Mouse (Mus musculus) heart, adult 2 months (tissue): ENCODE measurements at regions not wholly inside any gene's neighbourhood (a gene's known extent, or its start where the extent isn't known, plus 50 kb on each side); places are given as distances from the start of the nearest gene placed in this dataset.
A peak's percentile ranks its signal among the peaks of the same experiment; 100 is the strongest.

Experiments
- DNase-seq, 2 experiments: peaks; one replicate each; pipeline ENCODE4 v3.0.0; 2021
- H3K27ac ChIP-seq: fragments of 200-600 bp; 2 replicates; pipeline ENCODE4 v1.8.1; 2022
- H3K27me3 ChIP-seq: fragments of 200-500 bp; 2 replicates; pipeline ENCODE4 v1.6.1; 2012; ENCODE audit warnings: mild to moderate bottlenecking, low read length, inconsistent platforms, mixed read lengths; ENCODE audit not compliant: control insufficient read depth, insufficient read depth
- H3K36me3 ChIP-seq: fragments of 200-500 bp; 2 replicates; pipeline ENCODE4 v1.6.1; 2012; ENCODE audit warnings: low read length, inconsistent platforms; ENCODE audit not compliant: control insufficient read depth, insufficient read depth
- H3K4me1 ChIP-seq: fragments of 200-500 bp; 2 replicates; pipeline ENCODE4 v1.6.1; 2011; ENCODE audit warnings: low read length; ENCODE audit not compliant: control insufficient read depth, insufficient read depth
- H3K4me3 ChIP-seq: fragments of 200-600 bp; 2 replicates; pipeline ENCODE4 v1.8.1; 2022
- H3K79me2 ChIP-seq: fragments of 200-500 bp; replicated peaks from 2 replicates; pipeline ENCODE4 v1.6.1; 2012; ENCODE audit warnings: mild to moderate bottlenecking, inconsistent platforms, low read length, moderate library complexity, mixed read lengths; ENCODE audit not compliant: control insufficient read depth, insufficient read depth
- H3K9ac ChIP-seq: fragments of 200-500 bp; 2 replicates; pipeline ENCODE4 v1.6.1; 2012; ENCODE audit warnings: low read depth, mild to moderate bottlenecking, control low read depth, inconsistent platforms, low read length, mixed read lengths
- CTCF ChIP-seq: fragments of 200-600 bp; IDR thresholded peaks from 2 replicates; pipeline ENCODE4 v1.8.1; 2022; ENCODE audit warnings: antibody characterized with exemption, mild to moderate bottlenecking, moderate library complexity
- EP300 ChIP-seq: fragments of 200-500 bp; IDR thresholded peaks from 2 replicates; pipeline ENCODE4 v1.6.1; 2011; ENCODE audit warnings: low read depth, low read length, control low read depth; ENCODE audit not compliant: insufficient read depth
- POLR2A ChIP-seq: fragments of 200-500 bp; IDR thresholded peaks from 2 replicates; pipeline ENCODE4 v1.6.1; 2011; ENCODE audit warnings: mild to moderate bottlenecking, low read depth, low read length, control low read depth; ENCODE audit not compliant: insufficient read depth
- WGBS: fragments of 180-500 bp; shearing (Covaris S2); methylation state at CpG from one replicate; pipeline ENCODE4 v1.1.7; 2018; 5-methylcytosine and 5-hydroxymethylcytosine counted together
- intact Hi-C: fragments of 180-260 bp; cut with DNase I; formaldehyde crosslinking; loops from one replicate; pipeline ENCODE4 v1.15.1; 2025

DNA sequence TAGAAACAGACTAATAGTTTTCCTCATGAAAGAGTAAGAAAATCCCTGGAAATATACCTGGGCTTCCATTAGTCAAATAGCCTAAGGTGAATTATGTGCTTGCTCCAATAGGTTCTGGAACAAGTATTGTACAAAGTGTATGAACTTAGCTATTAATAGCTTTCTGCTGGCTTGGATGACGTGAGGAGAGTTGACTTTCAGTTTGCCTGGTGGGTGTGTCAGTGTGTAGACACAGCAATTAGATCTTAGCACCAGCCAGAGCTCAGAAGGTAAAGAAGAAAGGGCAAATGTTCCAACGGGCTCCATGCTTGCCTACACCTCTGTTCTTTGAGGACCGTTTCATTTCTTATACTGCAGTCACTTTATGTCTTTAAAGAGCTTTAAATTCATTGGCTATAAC, 654.8 kb upstream of the Mef2c start:
- TF ChIP-seq EP300 (no peak), POLR2A (no peak), CTCF (no peak)
- Histone ChIP-seq H3K9ac (no peak overlapping the region), H3K36me3 (no peaks in the 10 kb centered on the region; the same call in 1 of the 2 replicates), H3K79me2 (no peaks in the 10 kb centered on the region), H3K4me3 (no peak overlapping the region), H3K27ac (peak overlapping the region; percentile 11; the same call in 1 of the 2 replicates), H3K4me1 (no peaks in the 10 kb centered on the region; the same call in 1 of the 2 replicates), H3K27me3 (no peaks in the 10 kb centered on the region)
- DNase-seq = peak in 1 of 2 experiments; percentile 24
- 49% methylated on average over 3 of the region's 3 CpGs for WGBS
- intact Hi-C loops = no loop called here

DNA sequence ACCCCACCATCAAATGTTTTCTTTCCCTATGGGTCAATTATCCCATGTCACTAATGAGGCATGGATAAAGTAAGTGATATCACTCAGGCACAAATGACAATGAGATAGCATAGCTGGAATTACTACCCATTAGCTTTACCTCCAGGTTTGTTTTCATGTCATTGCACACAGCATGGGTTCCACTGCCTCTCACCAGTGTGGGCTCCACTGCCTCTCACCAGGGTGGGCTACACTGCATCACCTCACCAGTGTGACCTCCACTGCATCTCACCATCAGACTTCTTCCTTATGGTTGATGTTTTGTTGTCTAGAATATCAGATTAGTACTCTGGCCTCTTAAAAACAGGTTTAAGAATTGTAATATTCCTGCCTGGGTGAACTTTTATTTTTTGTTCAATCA, 634.0 kb upstream of the Mef2c start:
- Histone ChIP-seq H3K36me3 (no peaks in the 10 kb centered on the region), H3K4me3 (no peak overlapping the region), H3K4me1 (no peaks in the 10 kb centered on the region), H3K79me2 (no peaks in the 10 kb centered on the region), H3K9ac (no peak overlapping the region), H3K27me3 (no peaks in the 10 kb centered on the region), H3K27ac (no peak overlapping the region)
- intact Hi-C loops = no loop called here
- TF ChIP-seq CTCF (no peak), POLR2A (no peak), EP300 (no peak)
- no peak for DNase-seq

DNA sequence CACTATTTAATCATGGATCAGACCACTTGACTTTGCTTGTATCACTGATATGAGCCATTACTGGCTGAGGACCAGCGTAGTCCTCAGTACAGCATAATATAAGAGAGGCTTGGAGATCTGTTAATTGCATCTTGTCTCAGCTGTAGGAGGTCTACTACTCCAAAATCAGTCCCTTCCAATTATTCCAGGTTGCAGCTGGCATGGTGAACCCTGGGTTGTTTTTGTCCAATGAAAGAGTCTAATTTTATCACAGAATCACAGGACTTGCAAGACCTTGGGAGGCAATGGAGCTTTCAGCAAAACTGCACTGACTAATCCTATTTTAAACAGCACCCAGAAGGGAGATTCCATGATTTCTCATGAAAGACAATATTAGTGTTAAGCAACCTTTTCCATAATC, 629.7 kb upstream of the Mef2c start:
- Histone ChIP-seq H3K9ac (no peak overlapping the region), H3K79me2 (no peaks in the 10 kb centered on the region), H3K36me3 (no peaks in the 10 kb centered on the region), H3K27ac (no peak overlapping the region), H3K27me3 (no peaks in the 10 kb centered on the region), H3K4me3 (no peak overlapping the region), H3K4me1 (no peaks in the 10 kb centered on the region)
- WGBS = 88% methylated on average over 1 of the region's 1 CpGs
- TF ChIP-seq EP300 (no peak), CTCF (no peak), POLR2A (no peak)
- DNase-seq = no peak
- intact Hi-C loops = no loop called here

DNA sequence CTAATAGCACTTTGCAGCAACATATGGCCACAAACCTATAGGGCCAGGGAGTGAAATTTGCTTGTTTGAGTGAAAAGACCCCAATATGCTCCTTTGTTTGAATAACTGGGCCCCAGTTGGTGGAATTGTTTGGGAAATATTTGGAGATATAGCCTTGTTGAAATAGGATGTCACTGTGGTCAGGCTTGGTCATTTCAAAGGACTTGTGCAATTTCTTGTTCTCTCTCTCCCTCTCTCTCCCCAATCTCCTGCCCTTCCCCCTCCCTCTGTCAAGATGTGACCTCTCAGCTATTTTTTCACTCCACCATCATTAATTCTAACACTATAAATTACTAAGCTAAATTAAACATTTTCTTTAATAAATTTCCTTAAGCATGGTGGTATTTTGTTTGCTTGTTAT, 620.5 kb upstream of the Mef2c start:
- intact Hi-C loops = no loop called here
- Histone ChIP-seq H3K36me3 (no peaks in the 10 kb centered on the region), H3K27me3 (no peaks in the 10 kb centered on the region), H3K4me3 (no peak overlapping the region), H3K4me1 (no peaks in the 10 kb centered on the region), H3K79me2 (no peaks in the 10 kb centered on the region), H3K9ac (no peak overlapping the region), H3K27ac (no peak overlapping the region)
- TF ChIP-seq CTCF (no peak), EP300 (no peak), POLR2A (no peak)
- no peak for DNase-seq

DNA sequence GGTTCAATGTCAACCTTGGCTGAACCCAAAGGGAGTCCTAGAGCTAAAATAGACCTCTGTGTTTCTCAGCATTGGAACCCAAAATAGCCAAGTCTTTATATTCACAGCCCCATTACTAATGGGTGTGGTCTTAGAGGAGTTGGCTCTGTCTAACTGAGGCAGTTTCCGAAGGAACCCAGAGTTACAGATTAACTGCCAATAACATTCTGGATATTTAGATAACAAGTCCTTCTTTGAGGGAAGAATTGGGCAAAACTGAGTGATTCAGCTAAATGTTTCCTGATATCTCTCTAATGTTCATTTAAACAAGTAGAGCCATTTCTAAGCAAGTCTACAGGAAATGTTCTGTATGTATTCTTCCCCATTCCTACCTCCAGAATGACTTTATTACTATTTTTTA, 615.1 kb upstream of the Mef2c start:
- TF ChIP-seq POLR2A = no peak
- TF ChIP-seq EP300 = no peak
- TF ChIP-seq CTCF = no peak
- no peaks in the 10 kb centered on the region for H3K27me3 ChIP-seq
- peaks cover 4% of the 10 kb centered on the region for H3K4me1 ChIP-seq
- H3K36me3 ChIP-seq = no peaks in the 10 kb centered on the region
- H3K4me3 ChIP-seq = no peak overlapping the region
- WGBS = 62% methylated on average over 1 of the region's 1 CpGs
- H3K79me2 ChIP-seq = no peaks in the 10 kb centered on the region
- H3K9ac ChIP-seq = no peak overlapping the region
- DNase-seq = no peak
- H3K27ac ChIP-seq = no peak overlapping the region
- intact Hi-C loops = no loop called here

DNA sequence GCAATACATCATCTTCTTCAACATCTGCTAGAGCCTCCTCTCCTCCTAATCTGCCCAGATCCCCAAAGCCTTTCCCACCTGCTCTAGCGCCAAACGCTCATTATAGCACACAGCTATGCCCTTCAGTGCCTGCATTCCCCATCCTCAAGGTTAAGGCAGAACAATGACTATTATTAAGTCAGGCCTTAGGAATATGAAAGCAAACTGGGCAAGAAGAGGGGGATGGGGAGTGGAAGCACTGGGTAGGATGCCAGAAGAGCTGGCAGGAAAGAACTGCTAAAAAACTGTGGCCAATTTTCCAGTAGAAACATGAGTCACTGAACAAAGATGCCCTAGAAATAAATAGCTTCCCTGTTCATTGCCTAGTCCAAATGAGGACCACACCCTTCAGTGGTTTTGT, 611.1 kb upstream of the Mef2c start:
- 44% methylated on average over 2 of the region's 2 CpGs for WGBS
- TF ChIP-seq POLR2A = no peak
- no peak for TF ChIP-seq CTCF
- no peaks in the 10 kb centered on the region for H3K79me2 ChIP-seq
- intact Hi-C loops = no loop called here
- peaks cover 4% of the 10 kb centered on the region for H3K4me1 ChIP-seq
- peak; percentile 46 to 52 for DNase-seq
- H3K27ac ChIP-seq = peak overlapping the region; percentile 26
- no peaks in the 10 kb centered on the region for H3K27me3 ChIP-seq
- H3K9ac ChIP-seq = no peak overlapping the region
- H3K36me3 ChIP-seq = no peaks in the 10 kb centered on the region
- H3K4me3 ChIP-seq = no peak overlapping the region
